Mouse (Mus musculus) lung, postnatal 0 days (tissue): Measurements from ENCODE around the gene C6.

Experiments
- CTCF ChIP-seq: IDR thresholded peaks from 2 replicates; pipeline ENCODE4 v1.5.1; 2016; ENCODE audit warnings: antibody characterized with exemption, mild to moderate bottlenecking
- EP300 ChIP-seq: IDR thresholded peaks from 2 replicates; pipeline ENCODE4 v1.6.1; 2016; ENCODE audit warnings: antibody characterized with exemption, mild to moderate bottlenecking, control low read depth

GRCm38 (mm10) chr15:4827736-4828135, 100.8 kb downstream of the C6 start:
- TF ChIP-seq CTCF (no peak), EP300 (no peak)
